Mouse (Mus musculus) cortical plate, adult 2 months (tissue): ENCODE measurements around the gene Mrpl38.

Source experiments
- CTCF ChIP-seq: fragments of 200-500 bp; IDR thresholded peaks from 2 replicates; pipeline ENCODE4 v1.5.1; 2011; ENCODE audit warnings: mild to moderate bottlenecking, control low read depth, low read length; ENCODE audit not compliant: insufficient read depth; ENCODE audit errors: extremely low read depth
- POLR2A ChIP-seq: fragments of 200-500 bp; IDR thresholded peaks from 2 replicates; pipeline ENCODE4 v1.6.1; 2011; ENCODE audit warnings: mild to moderate bottlenecking, low read length, control low read depth; ENCODE audit not compliant: insufficient read depth; ENCODE audit errors: extremely low read depth

GRCm38 (mm10) chr11:116161312-116161711 lies 22.6 kb upstream of the Mrpl38 start:
- TF ChIP-seq CTCF = no peak
- TF ChIP-seq POLR2A = no peak
